12 mouse cellular contexts compared by ENCODE assay signal in the genomic region with DNA sequence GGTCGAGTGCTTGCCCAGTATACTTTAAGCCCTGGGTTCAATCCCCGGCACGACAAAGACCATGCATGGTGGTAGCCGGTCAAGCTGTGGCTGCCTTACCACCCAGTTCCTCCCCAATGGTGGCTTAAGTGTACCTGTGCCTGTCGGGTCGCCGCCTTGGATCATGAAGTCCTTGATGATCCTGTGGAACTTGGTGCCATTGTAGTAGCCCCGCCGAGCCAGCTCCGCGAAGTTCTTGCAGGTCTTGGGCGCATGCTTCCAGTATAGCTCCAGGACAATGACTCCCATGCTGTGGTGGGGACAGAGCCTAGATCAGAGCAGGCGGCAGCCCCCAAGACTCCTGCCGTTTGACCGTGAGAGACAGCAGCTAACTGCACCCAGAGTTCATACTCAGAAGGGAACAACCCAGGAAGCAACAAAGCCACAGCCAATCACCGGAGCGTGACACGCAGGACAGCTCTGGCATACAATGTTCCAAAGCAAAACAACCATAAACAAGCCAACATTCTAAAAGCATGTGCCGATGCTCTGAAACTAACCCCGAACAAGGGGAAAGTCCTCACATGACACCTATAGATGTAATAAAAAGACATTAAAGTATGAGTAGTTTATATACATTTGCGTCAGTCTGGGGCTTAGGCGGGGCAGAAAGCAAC. TPM values are rescaled to one million over a fixed set of nuclear protein-coding genes. Genes with fewer than 3 reads are reported as not detected.
DNase-seq lines count a peak whose midpoint lies in the region; ATAC-seq and TF ChIP-seq lines count a peak whose summit lies in the region.
"Had no signal": no experiment of that assay in that cellular context is flagged by ENCODE, and none has a peak within 500 bp of the region (broad histone marks: within the 10 kb centered on the region; RNA-seq: fewer than 3 reads in every experiment).

No protein-coding gene starts in this region.

- no peak overlapping the region for H3K27ac ChIP-seq in forebrain, embryonic 14.5 days (ENCODE audit: low read depth, low read length)
- no peak overlapping the region for H3K27ac ChIP-seq in forebrain, embryonic 11.5 days (ENCODE audit: low read depth, low read length)
- no peak overlapping the region for H3K27ac ChIP-seq in lung, embryonic 14.5 days (ENCODE audit: low read depth)
- H3K27ac ChIP-seq in liver, embryonic 12.5 days: peak overlapping the region; percentile 43; the same call in 1 of the 2 replicates

- H3K27me3 ChIP-seq in forebrain, embryonic 14.5 days (replicated peaks; ENCODE audit: control insufficient read depth, insufficient read depth, low read length): no peaks in the 10 kb centered on the region
- H3K27me3 ChIP-seq in forebrain, embryonic 11.5 days (ENCODE audit: control insufficient read depth, insufficient read depth, low read length): no peaks in the 10 kb centered on the region
- no peaks in the 10 kb centered on the region for H3K27me3 ChIP-seq in lung, embryonic 14.5 days (ENCODE audit: insufficient read depth, low read length)
- H3K27me3 ChIP-seq in liver, embryonic 12.5 days (replicated peaks): no peaks in the 10 kb centered on the region

- H3K4me1 ChIP-seq in forebrain, embryonic 14.5 days (ENCODE audit: control insufficient read depth, insufficient read depth, low read length): peaks cover 12% of the 10 kb centered on the region
- peaks cover 12% of the 10 kb centered on the region; the same call in 1 of the 2 replicates for H3K4me1 ChIP-seq in forebrain, embryonic 11.5 days (replicated peaks; ENCODE audit: control insufficient read depth, insufficient read depth, low read length)
- H3K4me1 ChIP-seq in lung, embryonic 14.5 days (ENCODE audit: insufficient read depth): peaks cover 14% of the 10 kb centered on the region
- peaks cover 85% of the 10 kb centered on the region for H3K4me1 ChIP-seq in liver, embryonic 12.5 days

- no peak overlapping the region for H3K4me3 ChIP-seq in forebrain, embryonic 14.5 days (ENCODE audit: low read depth, low read length)
- H3K4me3 ChIP-seq in forebrain, embryonic 11.5 days (ENCODE audit: low read depth, low read length): no peak overlapping the region
- peak overlapping the region; percentile 78; the same call in 1 of the 2 replicates for H3K4me3 ChIP-seq in lung, embryonic 14.5 days (ENCODE audit: low read depth, low read length)
- H3K4me3 ChIP-seq in liver, embryonic 12.5 days: peak overlapping the region; percentile 88

- no peak for DNase-seq in forebrain, embryonic 14.5 days (ENCODE audit: low spot score)
- no peak for DNase-seq in forebrain, embryonic 11.5 days (ENCODE audit: low spot score)
- no peak for DNase-seq in lung, embryonic 14.5 days
- no peak for DNase-seq in lung, adult 18-20 months
- DNase-seq in testis, postnatal 10 days (ENCODE audit: low spot score): no peak
- no peak for DNase-seq in right cerebral cortex, postnatal 10 days (ENCODE audit: low spot score in 2 of 2)
- DNase-seq: adrenal gland, postnatal 14 days; cerebellum, postnatal 10 days; lung, postnatal 4 days; thymus, adult 18-20 months had no signal

- peak overlapping the region; percentile 75; the same call in 1 of the 2 replicates for H3K4me2 ChIP-seq in forebrain, embryonic 14.5 days (ENCODE audit: low read length)
- no peak overlapping the region for H3K4me2 ChIP-seq in forebrain, embryonic 11.5 days (ENCODE audit: low read depth, low read length, severe bottlenecking)
- H3K4me2 ChIP-seq in lung, embryonic 14.5 days: peak overlapping the region; percentile 71
- peak overlapping the region; percentile 80 for H3K4me2 ChIP-seq in liver, embryonic 12.5 days

- no peaks in the 10 kb centered on the region for H3K9me3 ChIP-seq in forebrain, embryonic 14.5 days (replicated peaks; ENCODE audit: control insufficient read depth, low read length)
- no peaks in the 10 kb centered on the region for H3K9me3 ChIP-seq in forebrain, embryonic 11.5 days (ENCODE audit: control insufficient read depth, low read length)
- no peaks in the 10 kb centered on the region for H3K9me3 ChIP-seq in lung, embryonic 14.5 days (ENCODE audit: low read depth, low read length)
- no peaks in the 10 kb centered on the region for H3K9me3 ChIP-seq in liver, embryonic 12.5 days (replicated peaks)

- no peak overlapping the region; the same call in none of the 2 replicates for H3K9ac ChIP-seq in forebrain, embryonic 14.5 days (ENCODE audit: low read length)
- no peak overlapping the region; the same call in 1 of the 2 replicates for H3K9ac ChIP-seq in forebrain, embryonic 11.5 days (ENCODE audit: low read length)
- no peak overlapping the region for H3K9ac ChIP-seq in lung, embryonic 14.5 days
- H3K9ac ChIP-seq in liver, embryonic 12.5 days: peak overlapping the region; percentile 88

- H3K36me3 ChIP-seq in forebrain, embryonic 14.5 days (ENCODE audit: control insufficient read depth, insufficient read depth, low read length): peaks cover 39% of the 10 kb centered on the region
- no peaks in the 10 kb centered on the region; the same call in 1 of the 2 replicates for H3K36me3 ChIP-seq in forebrain, embryonic 11.5 days (ENCODE audit: control insufficient read depth, insufficient read depth, low read length)
- H3K36me3 ChIP-seq in lung, embryonic 14.5 days (ENCODE audit: insufficient read depth): peaks cover 50% of the 10 kb centered on the region
- H3K36me3 ChIP-seq in liver, embryonic 12.5 days: peaks cover 52% of the 10 kb centered on the region

- TF ChIP-seq CTCF in lung, embryonic 14.5 days (IDR thresholded peaks at IDR 0.05; ENCODE audit: low read depth): no peak

- ATAC-seq in forebrain, embryonic 14.5 days: no peak
- ATAC-seq in forebrain, embryonic 11.5 days (replicated peaks; ENCODE audit: low FRiP score): no peak
- ATAC-seq in lung, embryonic 14.5 days (ENCODE audit: insufficient read depth): no peak
- peak; percentile 19 for ATAC-seq in activated CD4-positive, CD25-positive, alpha-beta regulatory T cell, adult 4 months
- no peak for ATAC-seq in liver, embryonic 12.5 days

- WGBS in forebrain, embryonic 14.5 days: 90% methylated on average over 22 of the region's 22 CpGs
- WGBS in forebrain, embryonic 11.5 days: 93% methylated on average over 22 of the region's 22 CpGs
- 86% methylated on average over 22 of the region's 22 CpGs for WGBS in lung, embryonic 14.5 days
- WGBS in liver, embryonic 12.5 days (ENCODE audit: insufficient replicate concordance): 78% methylated on average over 22 of the region's 22 CpGs

RNA-seq across cellular contexts. Expression of a gene that starts 2.3 kb away (rescaled TPM):
- 123 and 131 TPM in 2 replicates for polyA plus RNA-seq in forebrain, embryonic 14.5 days (2014; fragmentation: Nextera tagmentation; extraction: Ambion mirVana)
- polyA plus RNA-seq in forebrain, embryonic 11.5 days (2014; fragmentation: Nextera tagmentation; extraction: Ambion mirVana): 180 and 188 TPM in 2 replicates
- polyA plus RNA-seq in lung, embryonic 14.5 days (2014; fragmentation: Nextera tagmentation; extraction: Ambion mirVana): 158 and 162 TPM in 2 replicates
- polyA plus RNA-seq in activated CD4-positive, CD25-positive, alpha-beta regulatory T cell, adult 4 months (2017; shearing (Covaris generic)): 10 to 100 TPM; 53.8 to 82.0 TPM
- polyA plus RNA-seq in liver, embryonic 12.5 days (2016; fragmentation: Nextera tagmentation; extraction: Ambion mirVana): 123 and 126 TPM in 2 replicates

RNA-seq across cellular contexts. Expression of a gene that starts 6.9 kb away (rescaled TPM):
- 116 and 123 TPM in 2 replicates for polyA plus RNA-seq in forebrain, embryonic 14.5 days (2014; fragmentation: Nextera tagmentation; extraction: Ambion mirVana)
- polyA plus RNA-seq in forebrain, embryonic 11.5 days (2014; fragmentation: Nextera tagmentation; extraction: Ambion mirVana): 58.2 and 61.5 TPM in 2 replicates
- 68.9 and 71.1 TPM in 2 replicates for polyA plus RNA-seq in lung, embryonic 14.5 days (2014; fragmentation: Nextera tagmentation; extraction: Ambion mirVana)
- polyA plus RNA-seq in activated CD4-positive, CD25-positive, alpha-beta regulatory T cell, adult 4 months (2017; shearing (Covaris generic)): 100 to 1,000 TPM; 125 to 132 TPM
- polyA plus RNA-seq in liver, embryonic 12.5 days (2016; fragmentation: Nextera tagmentation; extraction: Ambion mirVana): 51.5 and 54.6 TPM in 2 replicates

RNA-seq across cellular contexts. Expression of a gene that starts 23.8 kb away (rescaled TPM):
- 17.2 and 17.4 TPM in 2 replicates for polyA plus RNA-seq in forebrain, embryonic 14.5 days (2014; fragmentation: Nextera tagmentation; extraction: Ambion mirVana)
- 5.5 and 6.8 TPM in 2 replicates for polyA plus RNA-seq in forebrain, embryonic 11.5 days (2014; fragmentation: Nextera tagmentation; extraction: Ambion mirVana)
- 6.7 and 6.9 TPM in 2 replicates for polyA plus RNA-seq in lung, embryonic 14.5 days (2014; fragmentation: Nextera tagmentation; extraction: Ambion mirVana)
- polyA plus RNA-seq in activated CD4-positive, CD25-positive, alpha-beta regulatory T cell, adult 4 months (2017; shearing (Covaris generic)): 1 to 10 TPM; 1.5 to 1.6 TPM
- 0.18 and 0.33 TPM in 2 replicates for polyA plus RNA-seq in liver, embryonic 12.5 days (2016; fragmentation: Nextera tagmentation; extraction: Ambion mirVana)

RNA-seq across cellular contexts. Expression of a gene that starts 55.7 kb away (rescaled TPM):
- polyA plus RNA-seq in forebrain, embryonic 14.5 days (2014; fragmentation: Nextera tagmentation; extraction: Ambion mirVana): 1.2 TPM in 2 replicates
- 0.59 and 0.72 TPM in 2 replicates for polyA plus RNA-seq in forebrain, embryonic 11.5 days (2014; fragmentation: Nextera tagmentation; extraction: Ambion mirVana)
- polyA plus RNA-seq in lung, embryonic 14.5 days (2014; fragmentation: Nextera tagmentation; extraction: Ambion mirVana): 0.14 TPM in 2 replicates
- under 1 TPM; 0.38 to 0.49 TPM for polyA plus RNA-seq in activated CD4-positive, CD25-positive, alpha-beta regulatory T cell, adult 4 months (2017; shearing (Covaris generic))
- polyA plus RNA-seq in liver, embryonic 12.5 days (2016; fragmentation: Nextera tagmentation; extraction: Ambion mirVana): 0.37 and 0.59 TPM in 2 replicates

Comparison
In these comparisons a context has a peak if more than half of its experiments do, and no peak if none do; other contexts are left out.
1. H3K4me3 ChIP-seq: peak in lung, embryonic 14.5 days (single experiment) and liver, embryonic 12.5 days (single experiment); none in forebrain, embryonic 14.5 days (single experiment) and forebrain, embryonic 11.5 days (single experiment).